Mouse (Mus musculus) midbrain, postnatal 0 days (tissue): ENCODE results near the gene Ttll8. TPM values are rescaled to one million over a fixed set of nuclear protein-coding genes. Genes with fewer than 3 reads are reported as not detected.
A peak's percentile ranks its signal among the peaks of the same experiment; 100 is the strongest.

ENCODE experiments used
- ATAC-seq: fragments of 200-750 bp; cut with Nextera tagmentation; 2 replicates; pipeline ENCODE4 v1.8.0; 2017; ENCODE audit warnings: moderate number of reproducible peaks, mild to moderate bottlenecking, moderate TSS enrichment, moderate library complexity; ENCODE audit not compliant: low FRiP score
- DNase-seq: peaks from one replicate; pipeline ENCODE4 v3.0.0-alpha.2; 2015; ENCODE audit warnings: low spot score
- H3K27ac ChIP-seq: fragments of 300-500 bp; sonication (generic); 2 replicates; pipeline ENCODE4 v1.5.1; 2014; ENCODE audit warnings: low read depth, mild to moderate bottlenecking, low read length, mixed read lengths
- H3K27me3 ChIP-seq: fragments of 300-500 bp; sonication (generic); 2 replicates; pipeline ENCODE4 v1.6.1; 2014; ENCODE audit warnings: low read length, control low read depth, mixed read lengths; ENCODE audit not compliant: insufficient read depth
- H3K36me3 ChIP-seq: fragments of 300-500 bp; sonication (generic); 2 replicates; pipeline ENCODE4 v1.6.1; 2014; ENCODE audit warnings: low read length, control low read depth, mixed read lengths; ENCODE audit not compliant: insufficient read depth
- H3K4me1 ChIP-seq: fragments of 300-500 bp; sonication (generic); 2 replicates; pipeline ENCODE4 v1.6.1; 2014; ENCODE audit warnings: mild to moderate bottlenecking, control low read depth, antibody characterized with exemption, low read length, mixed read lengths; ENCODE audit not compliant: insufficient read depth
- H3K4me2 ChIP-seq: fragments of 300-500 bp; sonication (generic); 2 replicates; pipeline ENCODE4 v1.6.1; 2014; ENCODE audit warnings: low read depth, mild to moderate bottlenecking, low read length, mixed read lengths; ENCODE audit not compliant: poor library complexity, severe bottlenecking
- H3K4me3 ChIP-seq: fragments of 300-500 bp; sonication (generic); 2 replicates; pipeline ENCODE4 v1.5.1; 2014; ENCODE audit warnings: low read depth, mild to moderate bottlenecking, low read length, moderate library complexity
- H3K9ac ChIP-seq: fragments of 300-500 bp; sonication (generic); replicated peaks from 2 replicates; pipeline ENCODE4 v1.6.1; 2014; ENCODE audit warnings: mild to moderate bottlenecking, low read length, moderate library complexity, mixed read lengths; ENCODE audit not compliant: poor library complexity, severe bottlenecking
- H3K9me3 ChIP-seq: fragments of 300-500 bp; sonication (generic); 2 replicates; pipeline ENCODE4 v1.6.1; 2016; ENCODE audit warnings: low read length, control low read depth
- CTCF ChIP-seq: IDR thresholded peaks from 2 replicates; pipeline ENCODE4 v1.5.1; 2016; ENCODE audit warnings: antibody characterized with exemption, mild to moderate bottlenecking
- WGBS: fragments of 180-500 bp; shearing (Covaris S2); extraction: QIAGEN DNeasy Blood & Tissue Kit; methylation state at CpG from one replicate; pipeline ENCODE4 v1.1.7; 2014; 5-methylcytosine and 5-hydroxymethylcytosine counted together
- polyA plus RNA-seq: library from polyadenylated mRNA; unstranded; fragments of >200 nt; fragmentation: Nextera tagmentation; extraction: Ambion mirVana; gene quantifications from 2 replicates; pipeline ENCODE4 v1.2.1, GENCODE M21; 2015
- total RNA-seq: library from RNA; depleted of rRNA; stranded (reverse); fragments of >200 nt; gene quantifications from 2 replicates; pipeline ENCODE4 v1.2.3, GENCODE M21; 2014

Ttll8 gene
- total and polyA plus RNA-seq, 2 experiments from 2014 or later: 0.35 TPM; not detected in 1

- no peak for TF ChIP-seq CTCF
- H3K4me2 ChIP-seq: no peak overlapping the region
Observed at GRCm38 (mm10) chr15:88892252-88892651, 62.0 kb downstream of the Ttll8 start.

GRCm38 (mm10) chr15:88891676-88892040 is 62.6 kb downstream of the Ttll8 start:
- H3K27me3 ChIP-seq: no peaks in the 10 kb centered on the region
- DNase-seq (no peak), ATAC-seq (no peak)
- no peak overlapping the region for H3K27ac ChIP-seq
- H3K9ac ChIP-seq: no peak overlapping the region
- peak overlapping the region; percentile 87; the same call in 1 of the 2 replicates for H3K4me2 ChIP-seq
- no peaks in the 10 kb centered on the region for H3K4me1 ChIP-seq
- no peaks in the 10 kb centered on the region for H3K36me3 ChIP-seq
- no peak for TF ChIP-seq CTCF
- peak overlapping the region; percentile 48 for H3K4me3 ChIP-seq
- no peaks in the 10 kb centered on the region for H3K9me3 ChIP-seq
- WGBS: 66% methylated on average over 8 of the region's 8 CpGs

More at GRCm38 (mm10) chr15:88892252-88892651, 62.0 kb downstream of the Ttll8 start:
- DNase-seq (no peak), ATAC-seq (no peak)
- Histone ChIP-seq H3K36me3 (no peaks in the 10 kb centered on the region), H3K9me3 (no peaks in the 10 kb centered on the region), H3K27ac (no peak overlapping the region), H3K27me3 (no peaks in the 10 kb centered on the region), H3K9ac (no peak overlapping the region), H3K4me1 (no peaks in the 10 kb centered on the region), H3K4me3 (no peak overlapping the region)
- 88% methylated on average over 1 of the region's 1 CpGs for WGBS

GRCm38 (mm10) chr15:88890751-88891675 is 63.2 kb downstream of the Ttll8 start:
- Histone ChIP-seq H3K36me3 (no peaks in the 10 kb centered on the region), H3K9ac (peak overlapping the region; percentile 84), H3K27ac (peak overlapping the region; percentile 65), H3K4me3 (peak overlapping the region; percentile 48), H3K4me2 (peak overlapping the region; percentile 87), H3K27me3 (no peaks in the 10 kb centered on the region), H3K9me3 (no peaks in the 10 kb centered on the region), H3K4me1 (no peaks in the 10 kb centered on the region)
- no peak for TF ChIP-seq CTCF
- DNase-seq (peak; percentile 91), ATAC-seq (peak; percentile 93)
- WGBS: 1% methylated on average over 32 of the region's 41 CpGs

GRCm38 (mm10) chr15:88889994-88890393 is 64.2 kb downstream of the Ttll8 start:
- ATAC-seq: no peak
- peak overlapping the region; percentile 84 for H3K9ac ChIP-seq
- no peak for DNase-seq
- no peak overlapping the region for H3K27ac ChIP-seq
- peak; percentile 40 for TF ChIP-seq CTCF
- H3K4me3 ChIP-seq: peak overlapping the region; percentile 48
- H3K4me2 ChIP-seq: peak overlapping the region; percentile 87
- no peaks in the 10 kb centered on the region for H3K27me3 ChIP-seq
- H3K4me1 ChIP-seq: no peaks in the 10 kb centered on the region
- no peaks in the 10 kb centered on the region for H3K9me3 ChIP-seq
- no peaks in the 10 kb centered on the region for H3K36me3 ChIP-seq
- WGBS: 55% methylated on average over 3 of the region's 3 CpGs

GRCm38 (mm10) chr15:88889032-88889431 is 65.2 kb downstream of the Ttll8 start:
- no peak for TF ChIP-seq CTCF
- no peak overlapping the region for H3K27ac ChIP-seq
- no peaks in the 10 kb centered on the region for H3K9me3 ChIP-seq
- DNase-seq: no peak
- no peak overlapping the region for H3K4me2 ChIP-seq
- H3K27me3 ChIP-seq: no peaks in the 10 kb centered on the region
- no peaks in the 10 kb centered on the region for H3K36me3 ChIP-seq
- H3K4me3 ChIP-seq: no peak overlapping the region
- H3K4me1 ChIP-seq: no peaks in the 10 kb centered on the region
- no peak for ATAC-seq
- H3K9ac ChIP-seq: no peak overlapping the region
- WGBS: 75% methylated on average over 3 of the region's 3 CpGs

- Histone ChIP-seq H3K4me3 (no peak overlapping the region), H3K27ac (no peak overlapping the region), H3K9me3 (no peaks in the 10 kb centered on the region), H3K36me3 (no peaks in the 10 kb centered on the region), H3K27me3 (no peaks in the 10 kb centered on the region), H3K4me1 (no peaks in the 10 kb centered on the region), H3K4me2 (no peak overlapping the region), H3K9ac (no peak overlapping the region)
- WGBS: 83% methylated on average over 6 of the region's 6 CpGs
- ATAC-seq (no peak), DNase-seq (no peak)
- TF ChIP-seq CTCF: no peak
Observed at GRCm38 (mm10) chr15:88885376-88885775, 68.8 kb downstream of the Ttll8 start.
